Mouse (Mus musculus): ENCODE results near the gene Gm15155. TPM values are rescaled to one million over a fixed set of nuclear protein-coding genes. Genes with fewer than 3 reads are reported as not detected.
"Not testable (repeated sequence)": the region's sequence is repeated elsewhere in the genome, so short reads cannot be mapped to it uniquely, and the experiment has no call there.

Gm15155 gene
- polyA plus RNA-seq, 1 experiment: not detected

DNA sequence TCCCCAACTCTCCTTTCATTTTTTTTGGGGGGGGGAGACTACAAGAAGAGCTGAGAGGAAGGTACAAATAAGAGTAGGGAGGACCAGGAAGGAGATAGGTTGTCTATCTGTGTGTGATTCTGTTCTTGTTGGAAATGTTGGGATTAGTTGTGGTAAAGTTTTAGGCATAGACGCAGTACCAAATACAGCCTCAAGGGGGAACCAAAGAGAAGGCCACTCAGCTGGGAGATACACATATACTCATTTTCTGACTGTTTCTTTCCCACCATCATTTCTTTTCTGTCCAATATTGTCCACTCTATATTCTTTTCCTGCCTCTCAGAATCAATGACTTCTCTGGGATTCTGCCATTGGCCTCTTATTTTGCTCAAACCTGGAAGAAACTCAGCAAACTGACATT is 19.4 kb downstream of the Gm15155 start:
- Histone ChIP-seq H3K27me3 (ENCODE audit: control insufficient read depth, insufficient read depth, low read length) (no peaks in the 10 kb centered on the region), H3K27ac (ENCODE audit: control insufficient read depth, insufficient read depth, low read length) (no peak overlapping the region), H3K4me3 (ENCODE audit: control insufficient read depth, insufficient read depth, low read length) (no peak overlapping the region), H3K36me3 (ENCODE audit: control insufficient read depth, insufficient read depth, low read length) (no peaks in the 10 kb centered on the region), H3K4me1 (replicated peaks; ENCODE audit: control insufficient read depth, insufficient read depth, low read length) (no peaks in the 10 kb centered on the region)
- TF ChIP-seq CTCF (IDR thresholded peaks at IDR 0.05; ENCODE audit: borderline replicate concordance, control insufficient read depth, extremely low read depth, insufficient read depth, low read length, poor library complexity) (no peak), POLR2A (IDR thresholded peaks at IDR 0.05; ENCODE audit: control insufficient read depth, extremely low read depth, insufficient read depth, low read length, poor library complexity) (no peak)
- 6% methylated on average over 1 of the region's 1 CpGs for WGBS
- DNase-seq: no peak

DNA sequence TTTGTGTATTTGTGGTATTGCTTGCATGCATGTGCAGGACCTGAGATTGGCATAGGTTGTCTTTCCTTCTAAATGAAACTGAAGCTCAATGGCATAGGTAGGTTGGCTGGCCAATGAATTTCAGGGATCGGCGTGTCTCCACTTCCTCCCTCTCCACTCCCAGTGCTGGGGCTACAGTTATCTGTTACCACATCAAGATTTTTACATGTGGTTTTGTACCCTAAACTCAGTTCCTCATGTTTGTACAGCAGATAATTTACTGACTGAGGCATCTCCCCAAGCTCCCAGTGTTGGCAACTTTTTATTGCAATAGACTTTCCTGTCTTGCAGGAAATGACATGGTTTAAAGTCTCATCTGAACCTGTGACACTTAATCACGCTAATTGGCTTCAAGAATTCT is 21.4 kb downstream of the Gm15155 start:
- Histone ChIP-seq H3K36me3 (ENCODE audit: control insufficient read depth, insufficient read depth, low read length) (no peaks in the 10 kb centered on the region), H3K4me1 (replicated peaks; ENCODE audit: control insufficient read depth, insufficient read depth, low read length) (no peaks in the 10 kb centered on the region), H3K27me3 (ENCODE audit: control insufficient read depth, insufficient read depth, low read length) (no peaks in the 10 kb centered on the region), H3K27ac (ENCODE audit: control insufficient read depth, insufficient read depth, low read length) (no peak overlapping the region), H3K4me3 (ENCODE audit: control insufficient read depth, insufficient read depth, low read length) (no peak overlapping the region)
- no peak for DNase-seq
- 11% methylated on average over 3 of the region's 3 CpGs for WGBS
- TF ChIP-seq CTCF (IDR thresholded peaks at IDR 0.05; ENCODE audit: borderline replicate concordance, control insufficient read depth, extremely low read depth, insufficient read depth, low read length, poor library complexity) (no peak), POLR2A (IDR thresholded peaks at IDR 0.05; ENCODE audit: control insufficient read depth, extremely low read depth, insufficient read depth, low read length, poor library complexity) (no peak)

- TF ChIP-seq POLR2A (IDR thresholded peaks at IDR 0.05; ENCODE audit: control insufficient read depth, extremely low read depth, insufficient read depth, low read length, poor library complexity): no peak
- no peak for TF ChIP-seq CTCF (IDR thresholded peaks at IDR 0.05; ENCODE audit: borderline replicate concordance, control insufficient read depth, extremely low read depth, insufficient read depth, low read length, poor library complexity)
- no peaks in the 10 kb centered on the region for H3K36me3 ChIP-seq (ENCODE audit: control insufficient read depth, insufficient read depth, low read length)
- H3K4me1 ChIP-seq (replicated peaks; ENCODE audit: control insufficient read depth, insufficient read depth, low read length): no peaks in the 10 kb centered on the region
- 95% methylated on average over 1 of the region's 1 CpGs for WGBS
- H3K27me3 ChIP-seq (ENCODE audit: control insufficient read depth, insufficient read depth, low read length): no peaks in the 10 kb centered on the region
- no peak overlapping the region for H3K27ac ChIP-seq (ENCODE audit: control insufficient read depth, insufficient read depth, low read length)
- no peak for DNase-seq
- H3K4me3 ChIP-seq (ENCODE audit: control insufficient read depth, insufficient read depth, low read length): no peak overlapping the region
These were observed 33.4 kb downstream of the Gm15155 start for GRCm38 (mm10) chrX:155657971-155658370.

DNA sequence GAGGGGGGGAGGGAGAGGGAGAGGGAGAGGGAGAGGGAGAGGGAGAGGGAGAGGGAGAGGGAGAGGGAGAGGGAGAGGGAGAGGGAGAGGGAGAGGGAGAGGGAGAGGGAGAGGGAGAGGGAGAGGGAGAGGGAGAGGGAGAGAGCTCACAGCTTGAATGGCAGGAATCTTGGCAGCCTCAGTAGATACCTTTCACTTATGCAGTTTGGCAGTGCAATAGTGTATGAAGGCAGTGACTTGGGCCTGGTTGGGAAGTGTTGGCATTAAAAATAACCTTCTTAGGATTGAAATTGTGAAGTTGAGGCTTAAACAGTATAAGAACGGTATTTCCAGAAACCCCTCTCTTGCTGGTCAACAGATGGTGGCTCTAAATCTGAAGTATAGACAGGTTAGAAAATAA is 65.9 kb downstream of the Gm15155 start:
- WGBS: 100% methylated on average over 1 of the region's 1 CpGs
- H3K4me3 ChIP-seq (ENCODE audit: control insufficient read depth, insufficient read depth, low read length); H3K36me3 ChIP-seq (ENCODE audit: control insufficient read depth, insufficient read depth, low read length); DNase-seq; H3K27ac ChIP-seq (ENCODE audit: control insufficient read depth, insufficient read depth, low read length); H3K4me1 ChIP-seq (replicated peaks; ENCODE audit: control insufficient read depth, insufficient read depth, low read length); H3K27me3 ChIP-seq (ENCODE audit: control insufficient read depth, insufficient read depth, low read length): not testable (repeated sequence)

GRCm38 (mm10) chrX:155724157-155724556 is 99.6 kb downstream of the Gm15155 start:
- no peak for DNase-seq
- no peak overlapping the region for H3K4me3 ChIP-seq (ENCODE audit: control insufficient read depth, insufficient read depth, low read length)
- H3K4me1 ChIP-seq (replicated peaks; ENCODE audit: control insufficient read depth, insufficient read depth, low read length): no peaks in the 10 kb centered on the region
- no peaks in the 10 kb centered on the region for H3K36me3 ChIP-seq (ENCODE audit: control insufficient read depth, insufficient read depth, low read length)
- H3K27me3 ChIP-seq (ENCODE audit: control insufficient read depth, insufficient read depth, low read length): no peaks in the 10 kb centered on the region
- H3K27ac ChIP-seq (ENCODE audit: control insufficient read depth, insufficient read depth, low read length): no peak overlapping the region
- no peak for TF ChIP-seq POLR2A (IDR thresholded peaks at IDR 0.05; ENCODE audit: control insufficient read depth, extremely low read depth, insufficient read depth, low read length, poor library complexity)
- no peak for TF ChIP-seq CTCF (IDR thresholded peaks at IDR 0.05; ENCODE audit: borderline replicate concordance, control insufficient read depth, extremely low read depth, insufficient read depth, low read length, poor library complexity)
- 58% methylated on average over 3 of the region's 3 CpGs for WGBS

DNA sequence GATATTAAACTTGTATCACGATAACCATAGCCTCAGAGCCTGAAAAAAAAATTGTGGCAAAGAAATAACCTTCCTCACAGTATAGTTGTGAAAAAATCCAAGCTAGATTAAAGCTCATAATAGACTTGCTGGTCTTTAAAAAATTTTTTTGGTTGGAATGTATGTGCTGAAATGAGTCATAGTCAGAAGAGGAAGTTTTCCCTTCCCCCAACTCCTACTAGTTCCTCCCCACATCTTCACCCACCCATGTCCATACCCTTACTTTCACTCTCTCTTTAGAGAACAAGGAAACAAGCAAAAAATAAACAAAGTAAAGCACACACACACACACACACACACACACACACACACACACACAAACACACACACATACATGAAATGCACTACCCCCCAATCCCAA is 103.8 kb downstream of the Gm15155 start:
- H3K27ac ChIP-seq (ENCODE audit: control insufficient read depth, insufficient read depth, low read length): no peak overlapping the region
- H3K4me3 ChIP-seq (ENCODE audit: control insufficient read depth, insufficient read depth, low read length): no peak overlapping the region
- H3K4me1 ChIP-seq (replicated peaks; ENCODE audit: control insufficient read depth, insufficient read depth, low read length): no peaks in the 10 kb centered on the region
- no peaks in the 10 kb centered on the region for H3K36me3 ChIP-seq (ENCODE audit: control insufficient read depth, insufficient read depth, low read length)
- DNase-seq: no peak
- WGBS: 64% methylated on average over 1 of the region's 1 CpGs
- H3K27me3 ChIP-seq (ENCODE audit: control insufficient read depth, insufficient read depth, low read length): no peaks in the 10 kb centered on the region
- TF ChIP-seq CTCF (IDR thresholded peaks at IDR 0.05; ENCODE audit: borderline replicate concordance, control insufficient read depth, extremely low read depth, insufficient read depth, low read length, poor library complexity) (no peak), POLR2A (IDR thresholded peaks at IDR 0.05; ENCODE audit: control insufficient read depth, extremely low read depth, insufficient read depth, low read length, poor library complexity) (no peak)

DNA sequence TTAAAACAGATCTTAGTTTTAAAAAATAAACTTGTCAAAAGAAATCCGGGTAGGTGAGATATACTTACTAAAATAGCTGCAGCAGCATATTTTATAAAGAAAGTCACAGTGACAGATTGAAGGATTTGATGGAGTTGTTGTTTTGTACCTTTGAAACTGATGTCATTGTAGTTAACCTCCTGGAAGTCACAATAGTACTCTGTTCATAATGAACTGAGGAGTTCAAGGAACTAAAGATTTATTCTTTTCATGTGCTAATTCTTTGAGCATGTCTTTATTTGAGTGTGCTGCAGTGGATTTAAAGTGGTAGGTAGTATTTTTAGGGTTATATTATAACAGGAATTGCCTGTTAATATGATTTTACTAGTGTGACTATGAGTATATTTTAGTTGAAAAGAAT is 263.6 kb downstream of the Gm15155 start:
- no peak for TF ChIP-seq CTCF (IDR thresholded peaks at IDR 0.05; ENCODE audit: borderline replicate concordance, control insufficient read depth, extremely low read depth, insufficient read depth, low read length, poor library complexity)
- TF ChIP-seq POLR2A (IDR thresholded peaks at IDR 0.05; ENCODE audit: control insufficient read depth, extremely low read depth, insufficient read depth, low read length, poor library complexity): no peak
- no peak for DNase-seq
- Histone ChIP-seq H3K27ac (ENCODE audit: control insufficient read depth, insufficient read depth, low read length) (no peak overlapping the region), H3K36me3 (ENCODE audit: control insufficient read depth, insufficient read depth, low read length) (no peaks in the 10 kb centered on the region), H3K27me3 (ENCODE audit: control insufficient read depth, insufficient read depth, low read length) (no peaks in the 10 kb centered on the region), H3K4me1 (replicated peaks; ENCODE audit: control insufficient read depth, insufficient read depth, low read length) (no peaks in the 10 kb centered on the region), H3K4me3 (ENCODE audit: control insufficient read depth, insufficient read depth, low read length) (no peak overlapping the region)
- 76% methylated on average over 1 of the region's 1 CpGs for WGBS

Data from thymus, adult 2 months (tissue).